Mouse (Mus musculus) liver, postnatal 0 days (tissue): ENCODE measurements at regions not wholly inside any gene's neighbourhood (a gene's known extent, or its start where the extent isn't known, plus 50 kb on each side); places are given as distances from the start of the nearest gene placed in this dataset.

Source experiments
- CTCF ChIP-seq: sonication (generic); IDR thresholded peaks from 2 replicates; pipeline ENCODE4 v1.5.1; 2016; ENCODE audit warnings: antibody characterized with exemption, low read depth
- EP300 ChIP-seq: IDR thresholded peaks from 2 replicates; pipeline ENCODE4 v1.6.1; 2016; ENCODE audit warnings: antibody characterized with exemption, low read depth, mild to moderate bottlenecking

DNA sequence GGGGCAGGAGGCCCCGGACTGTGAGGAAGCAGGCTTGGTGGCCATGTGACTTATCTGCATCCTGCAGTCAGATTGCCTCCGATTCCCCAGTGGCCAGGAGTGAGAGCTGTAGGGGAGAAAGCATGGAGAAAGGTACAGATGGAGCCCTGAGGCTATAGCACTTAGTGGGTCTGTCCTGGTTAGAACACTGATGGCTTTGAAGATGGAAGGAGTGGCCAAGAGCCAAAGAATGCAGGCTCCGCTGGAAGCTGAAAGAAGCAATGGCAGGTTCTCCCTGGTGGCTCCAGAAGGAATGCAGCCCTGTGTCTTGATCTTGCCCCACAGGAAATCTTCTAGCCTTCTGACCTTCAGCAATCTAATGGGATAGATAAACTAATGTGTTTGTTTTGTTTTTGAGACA lies 926.3 kb downstream of the 4930447A16Rik start:
- TF ChIP-seq EP300 (no peak), CTCF (no peak)
